Mouse (Mus musculus) effector memory CD4-positive, alpha-beta T cell, adult 7 months (primary cell): ENCODE results near the gene Troap. TPM values are rescaled to one million over a fixed set of nuclear protein-coding genes. Genes with fewer than 3 reads are reported as not detected.

Source experiments
- polyA plus RNA-seq: library from polyadenylated mRNA; unstranded; fragments of 100-300 nt; shearing (Covaris generic); gene quantifications from one replicate; pipeline ENCODE4 v1.2.1, GENCODE M21; 2017

The Troap gene
- polyA plus RNA-seq, result not detected

DNA sequence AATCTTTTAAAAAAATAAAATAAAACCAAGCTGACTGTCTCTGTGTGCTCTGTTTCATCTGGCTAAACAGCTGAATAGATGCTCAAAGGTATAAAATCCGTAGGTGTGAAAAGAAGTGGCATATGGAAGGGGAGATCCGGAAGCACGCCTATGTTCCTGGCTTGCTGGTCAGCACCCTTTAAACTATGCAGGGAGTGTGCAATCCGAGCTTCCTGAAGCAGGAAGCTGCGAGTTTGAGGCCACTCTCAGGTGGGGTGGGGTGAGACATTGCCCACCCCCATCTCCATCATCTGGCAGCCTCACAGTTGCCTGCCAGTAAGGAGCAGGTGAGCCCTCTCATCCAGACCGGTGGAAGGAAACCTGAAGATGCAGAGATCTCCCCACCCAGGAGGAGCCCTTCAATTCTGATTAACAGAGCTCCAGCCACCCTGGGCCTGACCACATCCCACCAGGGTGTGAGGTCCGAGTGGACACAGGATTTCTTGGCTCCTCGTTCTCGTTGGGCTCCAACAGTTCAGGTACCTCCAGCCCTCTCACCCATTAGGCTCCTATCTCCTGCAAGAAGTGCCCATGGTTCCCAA, at the start of gene Troap:
Troap (plus strand) TSS at position 557 of the 581 bp plus-strand sequence.

GRCm38 (mm10) chr15:99029619-99030584, 44.5 kb upstream of the Troap start, which contains the start of gene Tuba1c:
Tuba1c (plus strand) TSS chr15:99029891.

GRCm38 (mm10) chr15:99055040-99055439, 19.3 kb upstream of the Troap start, which contains the start of gene Prph:
Prph (plus strand) TSS chr15:99055174.

GRCm38 (mm10) chr15:99087253-99088075, 13.1 kb downstream of the Troap start, which contains the start of gene C1ql4:
C1ql4 (minus strand) TSS chr15:99087817.

GRCm38 (mm10) chr15:99092870-99093269, 18.5 kb downstream of the Troap start, which contains the start of gene Dnajc22:
Dnajc22 (plus strand) TSS chr15:99093170.

DNA sequence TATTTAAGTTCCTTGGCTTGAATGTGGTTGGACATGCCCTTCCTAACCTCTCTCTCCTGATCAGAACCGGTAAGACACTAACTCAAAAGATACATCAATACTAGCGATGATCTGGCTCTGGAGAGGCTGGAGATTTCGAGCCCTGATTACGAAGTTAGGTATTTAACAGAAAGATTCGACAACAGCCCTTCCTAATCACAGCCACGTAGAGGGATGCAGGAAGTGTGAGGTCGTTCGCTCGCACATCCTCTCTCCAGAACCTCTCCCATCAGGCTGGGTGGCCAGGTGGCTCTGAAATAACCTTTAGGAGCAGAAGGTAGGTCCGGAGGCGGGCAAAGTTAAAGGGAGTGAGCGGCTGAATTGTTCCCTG, 51.3 kb downstream of the Troap start, which contains the start of gene Spats2:
Spats2 (plus strand) TSS at position 206 of the 370 bp plus-strand sequence.

Other genes with a start within 250 kb of the Troap start
- 111 TPM for gene Prkag1, start 243.1 kb upstream of the Troap start, polyA plus RNA-seq
- 21.8 TPM for gene Kmt2d, start 203.4 kb upstream of the Troap start, polyA plus RNA-seq
- 29.6 TPM for gene Rhebl1, start 180.0 kb upstream of the Troap start, polyA plus RNA-seq
- 0.09 TPM for gene Dhh, start 176.0 kb upstream of the Troap start, polyA plus RNA-seq
- 95.0 TPM for gene Lmbr1l, start 156.3 kb upstream of the Troap start, polyA plus RNA-seq
- 267 TPM for gene Tuba1b, start 140.0 kb upstream of the Troap start, polyA plus RNA-seq
- not detected for gene Gm49450, start 121.0 kb upstream of the Troap start, polyA plus RNA-seq
- 205 TPM for gene Tuba1a, start 120.9 kb upstream of the Troap start, polyA plus RNA-seq
- 35.8 TPM for gene Tuba1c, start 44.7 kb upstream of the Troap start, polyA plus RNA-seq
- gene Prph, start 19.4 kb upstream of the Troap start, polyA plus RNA-seq, result not detected
- gene C1ql4, start 13.2 kb downstream of the Troap start, polyA plus RNA-seq, result not detected
- gene Dnajc22, start 18.6 kb downstream of the Troap start, polyA plus RNA-seq, result 0.33 TPM
- gene Spats2, start 51.3 kb downstream of the Troap start, polyA plus RNA-seq, result 1.3 TPM
- 1.5 TPM for gene Kcnh3, start 150.3 kb downstream of the Troap start, polyA plus RNA-seq
- 71.0 TPM for gene Mcrs1, start 177.4 kb downstream of the Troap start, polyA plus RNA-seq
- gene Prpf40b, start 220.5 kb downstream of the Troap start, polyA plus RNA-seq, result 12.8 TPM
- gene Fam186b, start 221.3 kb downstream of the Troap start, polyA plus RNA-seq, result 0.20 TPM